Mouse (Mus musculus) kidney, adult 2 months (tissue): ENCODE measurements around the gene Pga5. TPM values are rescaled to one million over a fixed set of nuclear protein-coding genes. Genes with fewer than 3 reads are reported as not detected.

ENCODE experiments used
- DNase-seq: peaks from one replicate; pipeline ENCODE4 v3.0.0; 2021
- H3K27ac ChIP-seq: fragments of 200-500 bp; 2 replicates; pipeline ENCODE4 v1.5.1; 2012; ENCODE audit warnings: low read depth, low read length, control low read depth, inconsistent platforms; ENCODE audit not compliant: insufficient read depth
- H3K27me3 ChIP-seq: fragments of 200-500 bp; replicated peaks from 2 replicates; pipeline ENCODE4 v1.6.1; 2012; ENCODE audit warnings: mild to moderate bottlenecking, moderate library complexity, low read length, inconsistent platforms; ENCODE audit not compliant: control insufficient read depth, insufficient read depth
- H3K36me3 ChIP-seq: fragments of 200-500 bp; 2 replicates; pipeline ENCODE4 v1.6.1; 2012; ENCODE audit warnings: mild to moderate bottlenecking, moderate library complexity, low read length, inconsistent platforms; ENCODE audit not compliant: control insufficient read depth, insufficient read depth
- H3K4me1 ChIP-seq: fragments of 200-500 bp; 2 replicates; pipeline ENCODE4 v1.6.1; 2011; ENCODE audit warnings: low read length; ENCODE audit not compliant: control insufficient read depth, insufficient read depth
- H3K4me3 ChIP-seq: fragments of 200-500 bp; 2 replicates; pipeline ENCODE4 v1.5.1; 2011; ENCODE audit warnings: mild to moderate bottlenecking, low read depth, low read length, control low read depth; ENCODE audit not compliant: insufficient read depth
- CTCF ChIP-seq: fragments of 200-500 bp; conservative IDR thresholded peaks from 2 replicates; pipeline ENCODE4 v1.5.1; 2011; ENCODE audit warnings: low read depth, mild to moderate bottlenecking, control low read depth, low read length, moderate library complexity, mixed read lengths; ENCODE audit not compliant: insufficient read depth, insufficient read length
- POLR2A ChIP-seq: fragments of 200-500 bp; IDR thresholded peaks from one replicate; pipeline ENCODE4 v1.6.1; 2011; ENCODE audit warnings: low read depth, low read length, control low read depth
- WGBS: fragments of 180-500 bp; shearing (Covaris S2); methylation state at CpG from one replicate; pipeline ENCODE4 v1.1.7; 2018; 5-methylcytosine and 5-hydroxymethylcytosine counted together
- polyA plus RNA-seq: library from polyadenylated mRNA; depleted of rRNA; stranded (reverse); fragments of >200 nt; gene quantifications from 2 replicates; pipeline ENCODE4 v1.2.3, GENCODE M21; 2012

Pga5 gene
- polyA plus RNA-seq, 1 experiment: 1.0 TPM

- H3K4me1 ChIP-seq: peaks cover 35% of the 10 kb centered on the region
- H3K36me3 ChIP-seq: no peaks in the 10 kb centered on the region
- H3K27ac ChIP-seq: no peak overlapping the region
- no peak overlapping the region for H3K4me3 ChIP-seq
- 72% methylated on average over 8 of the region's 8 CpGs for WGBS
- no peak for TF ChIP-seq CTCF
- no peak for TF ChIP-seq POLR2A
- no peaks in the 10 kb centered on the region for H3K27me3 ChIP-seq
- DNase-seq: no peak
Measured at GRCm38 (mm10) chr19:10702125-10702524, 24.3 kb upstream of the Pga5 start.

DNA sequence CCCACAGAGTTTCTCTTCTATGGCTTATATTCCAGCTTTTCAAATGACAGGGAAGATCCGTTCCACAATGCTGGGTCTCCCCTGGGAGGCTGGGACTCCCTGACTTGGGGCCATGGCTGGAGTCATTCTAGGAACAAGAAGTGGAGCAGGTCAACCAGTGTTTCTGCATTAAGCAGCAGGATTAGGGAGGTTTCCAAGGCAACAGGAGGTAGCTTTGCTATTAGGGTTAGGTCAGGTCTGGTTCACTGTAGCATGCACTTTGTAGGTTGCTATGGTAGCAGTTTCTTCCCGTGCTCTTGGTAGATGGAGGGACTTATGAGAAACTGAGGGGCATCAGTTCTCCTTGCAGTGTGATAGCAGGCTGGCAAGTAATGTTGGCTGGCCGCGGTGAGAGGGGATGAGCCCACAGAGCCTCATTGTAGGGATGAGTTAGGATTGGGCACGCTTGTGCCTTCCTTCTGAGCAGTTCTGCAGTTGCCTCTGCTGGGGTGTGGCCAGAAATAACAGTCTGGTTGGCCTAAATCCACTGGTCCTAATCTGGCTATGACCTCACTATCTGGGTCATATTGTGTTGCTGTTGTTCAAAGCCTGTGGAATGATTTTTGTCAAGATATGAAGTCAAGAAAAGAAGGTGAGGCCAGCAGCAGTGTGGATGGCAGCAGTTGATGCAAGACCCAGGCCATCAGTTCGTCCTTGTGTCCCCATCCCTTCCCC is 23.3 kb upstream of the Pga5 start:
- no peaks in the 10 kb centered on the region for H3K36me3 ChIP-seq
- H3K4me1 ChIP-seq: peaks cover 35% of the 10 kb centered on the region
- WGBS: 51% methylated on average over 6 of the region's 6 CpGs
- no peaks in the 10 kb centered on the region for H3K27me3 ChIP-seq
- no peak overlapping the region for H3K27ac ChIP-seq
- DNase-seq: peak; percentile 49
- TF ChIP-seq CTCF (no peak), POLR2A (no peak)
- no peak overlapping the region for H3K4me3 ChIP-seq

- peaks cover 40% of the 10 kb centered on the region for H3K4me1 ChIP-seq
- no peak for TF ChIP-seq CTCF
- TF ChIP-seq POLR2A: no peak
- no peaks in the 10 kb centered on the region for H3K27me3 ChIP-seq
- no peak overlapping the region for H3K27ac ChIP-seq
- no peak for DNase-seq
- WGBS: 69% methylated on average over 9 of the region's 9 CpGs
- H3K4me3 ChIP-seq: no peak overlapping the region
- H3K36me3 ChIP-seq: no peaks in the 10 kb centered on the region
Measured at GRCm38 (mm10) chr19:10699851-10700250, 22.0 kb upstream of the Pga5 start.

DNA sequence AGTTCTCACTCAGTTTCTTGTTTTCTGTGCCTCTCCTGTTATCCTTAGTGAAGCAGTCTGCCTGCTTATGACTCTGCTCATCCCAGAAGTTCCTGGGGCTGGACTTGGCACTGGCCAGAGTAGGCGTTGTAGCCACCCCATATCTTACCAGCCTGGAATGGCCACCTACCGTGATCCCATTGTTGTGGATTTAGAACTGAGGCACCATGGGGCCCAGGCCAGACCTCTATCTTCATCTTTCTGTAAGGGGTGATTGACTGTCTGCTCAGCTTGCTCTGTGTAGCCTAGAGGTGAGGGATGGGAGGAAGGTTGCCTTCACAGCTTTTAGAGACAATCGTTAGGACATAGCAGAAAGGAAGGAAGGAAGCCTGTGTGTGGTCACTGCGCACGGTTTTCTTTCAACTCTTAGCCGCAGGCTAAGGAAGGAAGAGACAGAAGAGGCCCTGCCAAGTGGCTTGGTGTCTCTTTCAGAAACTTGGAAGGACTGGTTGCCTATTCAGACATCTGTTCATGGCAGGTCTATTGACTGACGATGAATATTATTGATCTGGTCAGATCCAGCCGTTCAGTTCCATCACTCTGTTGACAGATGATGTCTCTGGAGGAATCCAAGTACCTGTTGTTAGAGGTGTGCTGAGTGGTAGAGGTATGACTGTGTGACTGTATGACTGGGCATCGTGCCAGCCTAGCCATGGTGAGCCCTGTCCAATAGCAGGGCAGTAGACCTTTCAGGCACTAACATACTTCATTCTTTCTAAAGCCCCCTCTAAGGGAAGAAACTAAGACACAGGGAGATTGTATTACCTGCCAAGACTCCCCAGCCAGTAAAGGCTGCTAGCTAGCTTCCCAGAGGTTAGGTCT is 20.5 kb upstream of the Pga5 start:
- H3K27me3 ChIP-seq: no peaks in the 10 kb centered on the region
- TF ChIP-seq CTCF (no peak), POLR2A (no peak)
- H3K27ac ChIP-seq: no peak overlapping the region
- no peak overlapping the region for H3K4me3 ChIP-seq
- H3K4me1 ChIP-seq: peaks cover 45% of the 10 kb centered on the region
- 62% methylated on average over 9 of the region's 9 CpGs for WGBS
- no peak for DNase-seq
- no peaks in the 10 kb centered on the region for H3K36me3 ChIP-seq

DNA sequence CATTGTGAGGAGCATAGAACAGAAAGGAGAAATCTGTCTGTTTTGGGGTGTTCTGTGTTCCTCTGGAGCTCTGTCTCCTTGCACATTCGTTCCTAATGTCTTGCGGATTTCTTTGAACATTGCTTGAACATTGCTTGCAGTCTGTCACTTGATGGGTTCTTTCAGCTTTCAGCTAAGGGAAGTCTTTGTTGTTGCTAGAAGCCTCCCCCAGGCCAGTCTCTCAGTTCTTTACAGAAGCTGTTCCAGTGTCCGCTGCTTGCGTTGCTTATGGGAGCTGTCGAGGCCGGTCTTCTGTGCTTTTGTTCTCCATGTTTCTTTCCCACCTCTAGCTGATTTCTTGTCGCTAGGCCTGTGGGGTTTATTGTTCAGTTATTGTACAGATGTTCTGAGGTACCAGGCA is 17.9 kb upstream of the Pga5 start:
- WGBS: 61% methylated on average over 7 of the region's 7 CpGs
- DNase-seq: no peak
- no peaks in the 10 kb centered on the region for H3K27me3 ChIP-seq
- TF ChIP-seq CTCF (no peak), POLR2A (no peak)
- no peak overlapping the region for H3K27ac ChIP-seq
- no peaks in the 10 kb centered on the region for H3K36me3 ChIP-seq
- H3K4me3 ChIP-seq: no peak overlapping the region
- H3K4me1 ChIP-seq: peaks cover 53% of the 10 kb centered on the region

DNA sequence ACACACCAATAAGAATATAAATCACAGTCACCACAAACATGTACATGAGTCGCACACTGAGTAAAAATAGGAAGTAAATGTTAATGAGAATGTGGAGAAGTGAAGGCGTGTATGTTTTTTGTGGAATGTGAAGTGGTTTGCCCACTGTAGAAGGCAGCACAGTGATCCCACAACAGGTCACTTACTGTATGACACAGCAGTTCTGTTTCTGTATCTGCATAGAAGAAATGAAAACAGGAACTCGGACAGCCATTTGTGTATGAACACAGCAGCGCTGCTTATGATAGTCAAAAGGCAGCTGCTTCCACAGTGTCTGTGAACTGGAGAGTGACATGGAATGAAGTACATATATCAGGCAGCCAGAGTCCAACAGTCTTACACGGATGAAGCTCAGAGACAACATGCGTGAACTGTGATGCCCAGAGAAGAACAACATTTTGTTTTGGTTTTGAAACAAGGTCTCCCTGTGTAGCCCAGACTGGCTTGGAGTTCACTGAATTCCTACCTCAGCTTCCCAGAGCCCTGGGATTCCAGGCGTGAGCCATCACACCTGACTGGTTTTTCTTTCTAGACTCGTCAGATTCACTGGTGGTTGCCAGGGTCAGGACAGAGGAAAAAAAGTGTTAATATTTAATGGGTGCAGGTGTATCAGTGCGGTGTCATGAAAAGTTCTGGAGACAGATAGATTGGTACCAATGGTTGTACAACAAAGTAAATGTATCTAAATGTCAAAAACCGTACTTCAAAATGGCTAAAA is 16.2 kb upstream of the Pga5 start:
- peak overlapping the region; percentile 51; the same call in 1 of the 2 replicates for H3K27ac ChIP-seq
- DNase-seq: peak; percentile 79
- H3K4me1 ChIP-seq: peaks cover 53% of the 10 kb centered on the region
- TF ChIP-seq POLR2A (no peak), CTCF (no peak)
- 56% methylated on average over 10 of the region's 10 CpGs for WGBS
- no peak overlapping the region for H3K4me3 ChIP-seq
- no peaks in the 10 kb centered on the region for H3K36me3 ChIP-seq
- no peaks in the 10 kb centered on the region for H3K27me3 ChIP-seq

DNA sequence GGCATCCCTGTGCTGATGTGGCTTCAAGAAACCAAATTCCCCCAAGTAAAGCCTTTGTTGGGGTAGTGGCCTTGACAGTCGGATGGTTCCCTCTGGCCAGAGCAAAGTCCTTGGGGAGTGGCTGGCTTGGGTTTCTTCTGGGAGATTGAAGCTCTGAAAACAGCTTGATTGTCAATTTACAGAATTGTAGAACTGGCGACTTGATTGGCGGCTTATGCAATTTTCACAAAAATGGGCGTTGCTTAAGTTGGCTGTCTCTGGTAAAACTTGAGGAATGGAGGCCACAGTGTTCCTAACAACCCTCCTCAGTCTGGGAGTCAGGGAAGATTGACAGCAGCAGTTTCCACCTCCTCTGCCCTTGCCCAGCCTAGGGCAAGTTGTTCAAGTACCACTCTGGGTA is 14.5 kb upstream of the Pga5 start:
- 69% methylated on average over 4 of the region's 4 CpGs for WGBS
- DNase-seq: peak; percentile 82

More for the DNA sequence above, 14.5 kb upstream of the Pga5 start:
- H3K36me3 ChIP-seq: no peaks in the 10 kb centered on the region
- no peaks in the 10 kb centered on the region for H3K27me3 ChIP-seq
- TF ChIP-seq CTCF (no peak), POLR2A (no peak)
- peaks cover 45% of the 10 kb centered on the region for H3K4me1 ChIP-seq
- peak overlapping the region; percentile 93 for H3K27ac ChIP-seq
- H3K4me3 ChIP-seq: no peak overlapping the region
